Mouse (Mus musculus) liver, embryonic 14.5 days (tissue): ENCODE data around the gene Gpr142.

Source experiments
- CTCF ChIP-seq: IDR thresholded peaks from 2 replicates; pipeline ENCODE4 v1.5.1; 2016; ENCODE audit warnings: antibody characterized with exemption, low read depth, control low read depth
- EP300 ChIP-seq: IDR thresholded peaks from 2 replicates; pipeline ENCODE4 v1.6.1; 2016; ENCODE audit warnings: antibody characterized with exemption, low read depth

- TF ChIP-seq CTCF (no peak), EP300 (no peak)
These were observed 6.8 kb upstream of the Gpr142 start for GRCm38 (mm10) chr11:114791891-114792411.
